Mouse (Mus musculus): ENCODE data around the gene Pip4k2a.
"Not testable (repeated sequence)": the region's sequence is repeated elsewhere in the genome, so short reads cannot be mapped to it uniquely, and the experiment has no call there.

Pip4k2a gene

DNA sequence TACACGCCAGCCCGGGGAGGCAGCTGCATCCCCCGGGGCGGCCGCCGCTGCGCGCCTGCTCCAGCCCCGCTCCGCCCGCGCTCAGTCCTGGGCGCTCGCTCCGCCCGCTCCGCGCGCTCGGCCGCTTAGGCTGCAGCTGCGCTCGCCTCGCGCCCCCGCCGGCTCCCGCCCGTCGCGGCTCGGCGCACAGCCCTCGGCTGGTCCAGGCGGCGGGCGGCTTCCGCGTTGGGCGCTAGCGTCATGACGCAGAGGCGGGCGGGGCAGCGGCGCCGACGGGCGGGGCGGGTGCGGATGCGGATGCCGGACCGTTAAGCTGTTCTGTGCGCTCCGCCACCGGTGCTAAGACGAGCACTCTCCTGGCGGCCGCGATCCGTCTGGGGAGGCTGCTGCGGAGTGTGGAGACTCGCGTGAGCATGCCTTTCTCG, at the start of gene Pip4k2a, which contains the start of gene 4930426L09Rik:
Gene Pip4k2a, minus strand, starts transcription at position 73 of the 425 bp plus-strand sequence.
Gene 4930426L09Rik, plus strand, starts transcription at position 290 of the 425 bp plus-strand sequence.
- DNase-seq: peak; percentile 96

DNA sequence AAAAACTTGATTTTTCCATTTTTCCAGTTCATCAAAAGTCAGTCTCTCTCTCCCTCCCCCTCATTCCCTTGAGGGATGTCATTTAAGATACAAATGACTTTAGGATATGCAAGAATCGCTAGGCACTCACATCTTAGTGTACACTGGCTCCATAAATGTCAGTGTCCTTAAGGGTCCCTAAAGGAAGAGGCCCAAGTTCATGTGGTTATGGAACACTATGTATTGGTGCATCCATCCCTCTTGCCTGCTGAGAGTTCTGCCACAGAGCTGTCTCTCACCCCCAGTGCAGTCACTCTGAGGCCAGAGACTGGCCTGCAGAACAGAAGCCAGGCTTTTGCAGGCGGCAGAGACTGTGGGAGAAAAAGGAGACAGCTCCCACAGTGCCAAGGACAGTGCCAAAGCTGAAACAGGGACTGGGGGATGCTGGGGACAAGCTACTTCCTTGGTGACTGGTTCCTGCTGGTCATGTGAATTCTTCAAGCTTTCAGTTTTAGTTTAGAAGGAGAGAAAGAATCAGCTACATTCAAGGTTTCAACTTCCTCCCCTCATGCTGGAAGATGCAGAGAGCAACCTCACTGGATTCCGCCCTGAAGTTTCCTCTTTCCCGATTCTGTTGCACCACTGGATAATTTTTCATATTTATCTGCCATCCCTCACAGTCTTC, 40.1 kb upstream of the Pip4k2a start:
- DNase-seq: no peak

DNA sequence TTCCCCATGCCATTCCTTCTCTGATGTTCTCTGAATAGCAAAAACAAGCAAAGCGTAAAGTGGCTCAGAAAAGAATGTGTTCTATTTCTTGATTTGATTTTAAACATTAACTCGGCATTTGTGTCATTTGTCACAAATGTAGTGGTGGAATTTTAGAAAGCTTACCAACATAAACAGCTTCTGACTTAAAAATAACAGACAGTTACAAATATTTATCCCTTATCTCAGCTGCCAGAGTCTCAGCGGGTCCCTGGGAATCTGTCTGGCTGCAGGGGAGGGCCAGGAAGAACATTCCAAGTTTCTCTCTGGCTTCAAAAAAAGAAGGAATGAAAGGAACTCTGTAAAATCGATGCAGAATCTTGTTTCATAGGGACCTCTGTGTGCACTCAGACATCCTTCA, 39.5 kb upstream of the Pip4k2a start:
- DNase-seq: no peak

DNA sequence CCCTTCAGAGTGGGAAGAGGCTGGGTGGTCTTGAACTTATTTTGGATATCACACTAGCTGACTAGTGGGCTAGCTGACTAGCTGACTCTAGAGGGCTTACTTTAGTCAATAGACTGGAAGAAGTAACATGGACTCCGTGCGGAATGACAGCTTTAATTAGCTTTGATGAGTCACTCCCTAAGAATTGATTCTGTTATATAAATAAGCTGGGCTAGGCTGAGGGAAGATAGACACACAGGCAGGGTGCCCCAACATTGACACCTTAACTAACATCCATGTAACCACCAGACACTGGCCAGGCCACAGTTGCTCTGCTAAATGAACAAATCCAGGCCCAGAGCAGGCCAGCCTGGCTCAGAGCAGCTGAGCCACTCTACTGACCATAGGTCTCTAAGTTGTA, 26.9 kb upstream of the Pip4k2a start:
- no peak for DNase-seq

DNA sequence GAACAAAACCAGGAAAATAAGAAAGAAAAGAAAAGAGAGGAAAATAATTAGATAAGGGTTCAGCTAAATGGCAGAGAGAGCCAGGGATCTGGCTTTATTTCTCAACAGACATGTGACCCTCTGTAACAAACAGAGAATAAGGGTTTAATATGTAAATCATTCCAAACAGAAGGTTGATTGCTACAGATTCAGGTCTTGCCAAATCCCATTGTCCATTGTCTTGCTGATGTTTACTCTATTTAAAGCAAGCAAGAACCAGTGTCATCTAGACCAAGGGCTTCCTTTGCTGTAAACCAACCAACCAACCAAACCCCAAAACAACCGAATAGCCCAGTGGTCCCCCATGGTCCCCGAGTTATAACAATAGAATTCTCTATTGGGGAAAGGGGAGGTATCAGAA, 20.1 kb upstream of the Pip4k2a start:
- DNase-seq: no peak

DNA sequence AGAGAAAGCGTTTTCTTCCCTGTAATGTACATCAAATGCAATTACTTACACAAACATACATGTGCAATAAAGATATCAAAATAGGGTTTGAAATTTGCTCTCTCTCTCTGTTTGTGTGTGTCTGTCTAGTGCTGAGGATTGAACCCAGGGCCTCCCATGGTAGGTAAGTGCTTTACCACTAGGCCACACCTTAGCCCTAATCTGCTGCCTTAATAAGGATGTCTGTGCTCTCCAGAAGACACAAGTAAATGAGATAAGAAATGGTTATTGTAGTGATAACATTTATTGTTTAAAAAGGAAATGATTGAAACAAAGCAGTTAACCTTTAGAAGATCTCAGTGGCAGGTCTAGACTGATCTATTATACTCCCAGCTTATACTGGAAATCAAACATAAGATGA, 18.9 kb upstream of the Pip4k2a start:
- no peak for DNase-seq

DNA sequence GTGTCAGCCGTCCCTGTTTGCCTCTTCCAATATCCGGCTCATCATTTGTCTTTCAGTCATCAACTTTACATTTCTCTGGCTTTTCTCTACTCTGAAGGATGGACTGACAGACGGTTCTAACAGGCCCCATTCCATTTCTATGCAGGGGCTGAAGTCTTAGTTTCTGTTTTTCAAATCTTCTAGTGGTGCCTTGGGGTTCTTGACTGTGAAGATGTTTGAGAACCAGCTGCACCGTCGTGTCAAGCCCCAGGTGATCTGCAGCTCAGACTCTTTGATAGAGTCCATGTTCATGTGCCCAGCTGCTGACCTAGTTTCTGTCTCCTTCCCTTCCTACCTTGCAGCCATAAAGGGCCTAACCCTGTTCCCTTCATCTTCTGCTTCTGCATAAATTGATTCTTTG, 18.4 kb upstream of the Pip4k2a start:
- DNase-seq: no peak

DNA sequence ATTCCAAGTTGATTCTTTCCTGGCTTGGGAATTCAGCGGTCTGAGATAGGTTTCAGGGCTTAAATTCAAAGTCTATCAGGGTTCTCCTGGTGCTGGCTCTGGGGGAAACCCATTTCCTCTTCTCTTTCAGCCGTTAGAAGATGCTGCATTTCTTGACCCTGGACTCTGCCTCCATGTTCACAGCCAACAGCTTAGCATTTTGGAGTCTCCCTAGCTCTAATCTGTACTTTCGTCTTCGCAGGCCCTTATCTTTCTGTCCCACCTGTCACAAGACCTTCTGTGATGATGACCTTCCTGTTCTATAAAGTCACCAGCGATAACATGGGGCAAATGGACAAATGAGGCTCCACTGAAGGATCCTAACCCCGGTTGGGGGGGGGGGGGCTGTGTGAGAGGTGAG, 13.5 kb upstream of the Pip4k2a start:
- no peak for DNase-seq

DNA sequence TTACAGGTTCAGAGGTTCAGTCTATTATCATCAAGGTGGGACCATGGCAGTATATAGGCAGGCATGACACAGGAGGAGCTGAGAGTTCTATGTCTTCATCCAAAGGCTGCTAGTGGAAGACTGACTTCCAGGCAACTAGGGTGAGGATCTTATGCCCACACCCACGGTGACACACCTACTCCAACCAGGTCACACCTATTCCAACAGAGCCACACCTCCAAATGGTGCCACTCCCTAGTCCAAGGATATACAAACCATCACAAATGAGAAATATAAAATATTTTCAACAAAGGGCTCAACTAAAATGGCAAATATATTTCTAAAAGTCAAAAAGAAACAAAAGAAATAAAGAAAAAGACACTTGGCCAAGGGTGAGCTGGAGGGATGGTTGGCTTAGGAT, 12.6 kb upstream of the Pip4k2a start:
- DNase-seq: not testable (repeated sequence)

DNA sequence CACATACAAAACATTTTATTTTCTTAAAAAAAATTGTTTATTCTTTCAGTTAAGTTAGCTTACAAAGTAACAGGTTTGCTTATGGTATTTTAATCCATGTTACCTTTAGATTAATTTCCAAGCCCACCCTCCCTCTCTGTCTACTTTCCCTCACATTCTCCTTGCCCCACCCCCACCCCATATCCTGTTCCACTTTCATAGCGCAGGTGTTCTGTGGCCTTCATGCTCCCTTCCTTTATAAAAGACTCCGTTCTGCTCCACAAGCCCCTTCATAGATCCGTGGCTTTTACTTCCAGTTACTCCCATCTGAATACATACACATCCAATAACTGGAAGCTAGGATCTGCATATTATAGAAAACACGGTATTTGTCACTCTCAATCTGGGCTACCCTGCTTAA, 9.7 kb upstream of the Pip4k2a start:
- no peak for DNase-seq

DNA sequence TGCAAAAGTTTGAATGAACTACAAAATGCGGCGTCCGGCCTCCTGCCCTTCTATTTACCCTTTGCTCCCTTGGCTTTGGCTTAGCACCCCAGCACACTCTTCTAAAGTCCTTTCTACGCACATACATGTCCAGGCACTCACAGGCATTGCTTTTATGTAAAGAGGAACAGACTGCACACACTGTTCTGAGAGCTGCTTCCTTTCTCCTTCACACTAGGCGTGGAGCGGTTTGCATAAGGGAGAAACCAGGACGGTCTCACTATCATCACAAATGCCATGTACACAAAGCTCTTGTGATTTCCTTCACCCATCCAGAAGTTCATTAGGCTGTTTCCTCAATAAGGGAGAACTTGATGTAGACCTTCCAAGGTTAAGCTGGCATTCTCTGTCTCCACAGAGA, 8.2 kb upstream of the Pip4k2a start:
- no peak for DNase-seq

DNA sequence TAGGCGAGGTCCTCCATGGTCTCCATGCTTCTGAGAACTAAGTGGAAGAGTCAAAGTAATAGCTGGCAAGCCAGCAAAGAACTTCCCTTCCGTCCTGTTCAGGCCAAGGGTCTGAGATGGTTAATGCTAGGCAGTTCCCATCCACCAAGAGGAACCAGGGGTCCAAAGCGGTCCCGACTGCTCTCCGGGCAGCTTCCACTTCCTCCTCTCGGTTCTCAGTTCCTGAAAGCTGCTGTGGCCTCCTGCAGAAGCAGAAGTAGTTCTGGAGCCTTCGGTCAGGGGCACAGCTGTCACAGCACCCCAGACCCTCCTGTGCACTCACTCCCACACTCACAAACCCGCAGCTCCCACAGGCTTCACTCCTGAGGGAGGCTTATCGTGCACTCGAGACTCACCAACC, 6.9 kb upstream of the Pip4k2a start:
- peak; percentile 76 to 82 for DNase-seq

DNA sequence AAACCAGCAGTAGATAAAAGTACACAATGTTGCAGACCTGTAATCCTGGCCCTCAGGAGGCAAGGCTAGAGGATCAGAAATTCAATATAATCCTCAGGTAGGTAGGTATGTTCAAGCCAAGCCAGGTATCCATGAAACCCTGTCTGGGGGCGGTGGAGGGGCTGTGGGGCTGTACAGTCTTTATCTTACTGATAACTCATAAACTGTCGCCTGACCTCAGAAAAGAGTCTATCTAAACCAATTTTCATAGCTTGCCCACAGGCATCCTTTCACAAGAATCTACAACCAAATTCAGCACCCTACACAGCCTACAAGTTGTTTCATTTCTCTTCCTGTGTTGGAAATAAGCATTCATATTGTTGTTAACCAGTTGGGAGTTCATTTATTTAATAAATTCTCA, 1.5 kb upstream of the Pip4k2a start:
- DNase-seq: no peak

DNA sequence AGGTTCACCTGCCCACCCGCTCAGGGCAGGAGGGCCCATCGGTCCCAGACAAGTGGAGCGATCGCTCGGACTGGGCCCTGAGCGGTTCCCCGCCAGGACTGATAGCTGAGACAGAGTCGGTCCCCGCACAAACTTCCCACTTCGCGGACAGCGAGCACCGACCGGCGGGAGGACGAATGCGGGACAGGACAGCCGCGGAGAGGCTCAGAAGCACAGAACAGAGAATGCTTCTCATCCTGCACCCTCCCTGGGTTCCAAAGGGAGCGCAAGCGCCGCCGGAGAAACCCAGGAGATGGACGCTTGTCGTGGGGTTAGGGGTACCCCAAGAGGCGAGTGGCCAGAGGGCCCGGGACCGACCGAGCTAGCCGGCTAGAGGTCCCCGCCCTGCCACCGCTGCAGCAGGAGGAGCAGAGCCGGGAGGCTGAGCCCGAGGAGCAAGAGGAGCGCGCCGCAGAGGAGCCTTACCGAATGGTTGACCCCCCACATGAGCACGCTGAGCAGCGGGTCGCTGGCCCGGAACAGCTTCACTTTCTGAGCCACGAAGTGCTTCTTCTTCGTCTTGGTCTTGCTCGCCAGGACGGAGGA, 447 bp downstream of the Pip4k2a start:
- peak; percentile 52 to 61 for DNase-seq

DNA sequence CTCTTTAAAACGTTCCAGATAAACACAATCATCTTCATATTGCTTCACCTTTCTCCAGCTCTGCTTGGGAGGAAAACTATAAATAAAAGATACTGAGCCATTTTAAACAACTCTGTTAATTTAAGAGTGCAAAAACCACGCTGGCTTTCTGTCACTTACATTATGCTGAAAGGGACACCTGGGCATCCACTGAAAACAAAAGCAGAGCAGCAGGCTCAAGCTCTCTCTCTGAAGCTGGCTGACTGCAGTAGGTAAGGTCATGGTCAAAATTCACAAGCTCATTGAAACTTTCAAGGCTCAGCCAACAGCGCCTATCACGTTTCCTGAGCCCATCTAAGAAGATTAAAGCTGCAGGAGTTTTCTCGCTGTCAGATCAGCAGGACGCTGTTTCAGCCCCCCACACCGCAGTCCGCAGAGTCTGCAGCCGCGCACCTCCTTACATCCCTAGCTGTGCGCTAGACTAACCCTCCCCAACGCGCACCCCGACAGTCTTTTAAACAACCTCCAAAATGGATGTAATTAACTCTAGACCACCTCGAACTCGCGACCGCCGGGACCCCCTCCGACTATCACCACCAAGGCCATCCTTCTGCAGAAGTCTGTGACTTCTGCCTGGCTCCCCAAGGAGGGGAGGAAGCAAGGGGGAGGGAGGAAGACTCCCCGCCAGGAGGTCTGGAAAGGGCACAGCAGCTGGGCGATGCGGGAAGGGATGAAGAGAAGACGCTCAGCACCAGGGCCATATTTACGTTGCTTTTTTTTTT, 1.3 kb downstream of the Pip4k2a start:
- peak; percentile 41 to 46 for DNase-seq

DNA sequence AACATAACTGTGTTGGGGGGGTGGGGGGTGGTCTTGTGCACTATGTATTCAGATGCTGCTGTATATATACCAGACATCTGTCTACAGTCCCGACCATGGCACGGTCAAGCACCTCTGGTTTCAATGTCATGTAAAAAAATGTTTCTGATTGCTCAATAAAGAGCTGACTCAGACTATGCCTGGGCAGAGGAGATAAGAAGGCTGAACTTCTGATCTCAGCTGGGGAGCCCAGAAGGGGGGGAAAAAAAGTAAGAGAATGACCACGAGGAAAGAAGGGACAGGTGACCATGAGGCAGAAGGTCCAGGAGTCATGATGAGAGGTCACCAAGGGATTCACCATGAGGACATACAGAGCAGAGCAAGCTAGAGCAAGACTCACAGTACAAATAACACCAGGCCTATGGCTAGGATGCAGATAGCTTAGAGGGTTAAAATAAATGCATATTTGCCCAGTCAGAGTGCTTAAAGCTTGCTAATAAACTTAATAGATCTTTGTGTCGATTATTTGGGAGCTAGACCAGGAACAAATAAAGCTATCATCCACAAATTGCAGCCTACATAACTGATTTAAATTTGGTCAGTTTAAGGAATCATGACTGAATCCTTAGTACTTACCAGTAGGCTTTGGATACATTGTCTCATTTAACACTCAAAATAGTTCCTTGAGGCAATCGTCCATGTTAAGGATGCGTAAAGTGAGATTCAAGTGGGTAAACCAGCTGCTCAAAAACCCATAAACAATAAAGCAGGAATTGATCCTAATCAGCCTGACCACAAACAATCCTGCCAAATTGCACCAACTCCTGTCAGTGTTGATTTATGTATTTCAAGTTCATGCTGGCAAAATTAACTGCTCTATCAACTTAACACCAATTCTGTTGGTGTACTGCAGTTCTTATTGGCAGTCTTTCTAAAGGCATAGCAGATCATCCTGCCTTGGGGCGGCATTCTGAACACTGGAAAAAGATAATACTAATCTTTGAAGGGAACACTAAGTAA, 5.1 kb downstream of the Pip4k2a start:
- no peak for DNase-seq

DNA sequence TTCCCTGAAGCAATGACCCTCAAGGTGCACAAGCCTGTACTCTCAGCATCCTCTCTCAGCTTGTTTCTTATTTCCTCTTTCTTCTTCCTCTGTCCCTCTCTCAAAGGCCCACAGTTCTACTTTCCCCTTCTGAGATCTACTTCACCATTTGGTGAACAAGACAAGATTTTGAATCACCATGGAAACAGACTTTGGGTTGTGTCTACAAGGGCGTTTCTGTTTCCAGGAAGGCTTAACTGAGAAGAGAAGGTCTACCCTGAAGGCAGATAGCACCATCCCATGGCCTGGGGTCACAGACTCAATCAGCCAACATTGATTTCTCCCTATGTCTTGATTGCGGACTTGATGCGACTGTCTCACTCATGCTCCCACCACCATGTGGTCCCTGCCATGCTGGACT, 9.0 kb downstream of the Pip4k2a start:
- peak; percentile 67 to 76 for DNase-seq

DNA sequence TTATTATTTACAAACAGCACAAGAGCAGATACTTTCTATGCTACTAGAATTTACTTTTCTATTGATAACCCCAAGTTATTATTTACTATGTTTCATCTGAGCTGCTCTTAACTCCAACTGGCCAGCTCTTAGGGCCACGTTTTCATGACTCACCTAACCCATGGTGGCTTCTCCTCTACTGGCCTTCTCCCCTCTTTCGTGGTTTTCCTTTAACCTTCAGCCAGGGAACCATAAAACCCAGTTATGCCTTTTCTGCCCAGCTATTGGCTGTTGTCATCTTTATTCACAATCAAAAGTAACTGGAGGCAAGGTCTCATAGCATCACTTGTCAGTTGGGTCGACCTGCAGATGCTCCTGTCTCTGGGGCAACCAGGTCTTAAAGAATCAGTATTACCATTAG, 12.4 kb downstream of the Pip4k2a start:
- no peak for DNase-seq

DNA sequence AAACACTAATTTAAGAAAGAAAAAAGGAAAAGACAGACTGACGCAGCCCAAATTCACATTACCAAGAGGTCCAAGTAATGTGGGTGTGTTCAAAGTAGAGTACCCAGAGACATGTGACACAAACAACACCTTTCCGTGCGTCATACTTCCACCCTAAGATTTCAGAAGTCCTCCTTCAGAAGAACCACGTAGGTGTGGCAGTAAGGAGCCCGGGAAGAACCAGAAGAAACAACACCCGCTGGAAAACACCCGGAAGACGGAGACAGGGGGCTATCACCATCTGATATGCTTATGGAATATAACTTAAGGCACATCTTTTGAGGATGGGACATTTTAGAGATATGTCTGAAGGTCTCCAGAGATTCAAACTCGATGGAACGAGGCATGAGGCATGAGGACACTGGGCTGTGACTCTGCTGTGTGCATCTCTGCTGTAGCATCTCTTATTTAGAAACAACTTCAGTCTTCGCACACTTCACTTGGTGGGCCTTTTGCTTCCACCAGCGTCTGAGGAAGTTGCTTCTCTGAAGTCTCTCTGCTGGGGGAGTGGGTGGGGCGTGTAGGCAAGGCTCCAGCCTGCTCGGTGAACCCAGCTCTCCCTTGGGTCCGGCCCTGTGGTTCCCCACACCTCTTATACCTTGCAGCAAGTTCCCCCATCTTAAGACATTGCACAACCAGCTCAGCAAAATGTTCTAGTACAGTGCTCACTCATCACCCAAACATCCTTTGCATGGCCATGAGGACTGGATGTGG, 13.7 kb downstream of the Pip4k2a start:
- peak; percentile 93 to 96 for DNase-seq

DNA sequence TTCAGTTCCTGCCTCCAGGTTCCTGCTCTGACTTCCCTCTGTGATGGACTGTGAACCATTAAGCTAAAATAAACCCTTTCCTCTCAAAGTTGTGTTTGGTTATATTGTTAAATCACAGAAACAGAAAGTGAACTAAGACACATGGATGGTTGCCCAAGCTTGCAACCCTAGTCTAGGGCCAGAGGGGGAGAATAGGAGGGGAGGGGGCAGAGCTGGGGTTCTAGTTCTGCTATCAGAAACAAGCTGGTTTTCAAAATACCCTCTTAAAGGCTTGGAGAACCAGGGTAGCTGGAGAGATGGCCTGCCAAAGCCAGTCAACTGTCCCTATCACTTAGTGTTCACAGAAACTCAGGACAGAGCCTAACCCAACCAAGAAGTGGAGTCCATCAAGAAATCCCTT, 14.4 kb downstream of the Pip4k2a start:
- DNase-seq: peak; percentile 54 to 65

DNA sequence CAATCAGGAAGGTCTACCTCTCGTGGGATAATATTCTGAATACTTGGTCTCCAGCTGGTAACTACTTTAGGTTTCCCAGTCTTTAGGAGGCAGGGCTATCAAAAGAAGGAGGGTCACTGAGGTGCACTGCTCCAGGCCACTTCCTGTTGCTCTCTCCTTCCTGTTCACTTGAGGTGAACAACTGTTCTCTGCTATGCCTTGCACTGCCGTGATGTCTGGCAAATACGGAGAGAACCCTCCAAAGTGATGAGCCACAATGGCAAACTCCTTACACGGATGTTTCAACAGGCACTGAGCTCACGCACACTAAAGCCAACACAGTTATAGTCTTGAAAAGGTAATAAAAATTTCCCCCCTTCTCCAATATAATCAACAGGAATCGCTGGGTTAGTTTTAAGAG, 15.3 kb downstream of the Pip4k2a start:
- DNase-seq: peak in 1 of 2 experiments; percentile 27

DNA sequence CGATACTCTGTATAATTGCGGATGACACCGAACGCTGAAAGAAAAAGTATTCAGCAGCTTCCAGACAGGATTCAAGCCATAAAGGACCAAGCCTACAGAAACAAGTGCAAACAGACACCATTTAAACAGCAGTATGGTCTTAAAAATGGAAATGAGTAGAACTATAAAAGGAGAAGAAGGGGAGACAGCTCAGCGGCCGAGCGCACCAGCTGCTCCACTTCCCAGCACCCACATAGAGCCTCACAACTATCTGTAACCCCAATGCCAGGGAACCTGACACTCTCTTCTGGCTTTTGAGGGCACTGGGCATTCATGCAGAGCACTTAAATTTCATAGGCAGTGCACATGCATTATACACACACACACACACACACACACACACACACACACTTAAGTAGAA, 18.3 kb downstream of the Pip4k2a start:
- DNase-seq: no peak
